Mouse (Mus musculus): ENCODE data around the gene Tnfrsf9. TPM values are rescaled to one million over a fixed set of nuclear protein-coding genes. Genes with fewer than 3 reads are reported as not detected.

Tnfrsf9 gene
- polyA plus RNA-seq, 1 experiment: 0.57 TPM

- no peak for DNase-seq (ENCODE audit: low read depth)
Observed at GRCm38 (mm10) chr4:150927789-150928188, 13.4 kb downstream of the Tnfrsf9 start.

GRCm38 (mm10) chr4:150933503-150933902 lies 19.1 kb downstream of the Tnfrsf9 start:
- DNase-seq (ENCODE audit: low read depth): no peak

DNA sequence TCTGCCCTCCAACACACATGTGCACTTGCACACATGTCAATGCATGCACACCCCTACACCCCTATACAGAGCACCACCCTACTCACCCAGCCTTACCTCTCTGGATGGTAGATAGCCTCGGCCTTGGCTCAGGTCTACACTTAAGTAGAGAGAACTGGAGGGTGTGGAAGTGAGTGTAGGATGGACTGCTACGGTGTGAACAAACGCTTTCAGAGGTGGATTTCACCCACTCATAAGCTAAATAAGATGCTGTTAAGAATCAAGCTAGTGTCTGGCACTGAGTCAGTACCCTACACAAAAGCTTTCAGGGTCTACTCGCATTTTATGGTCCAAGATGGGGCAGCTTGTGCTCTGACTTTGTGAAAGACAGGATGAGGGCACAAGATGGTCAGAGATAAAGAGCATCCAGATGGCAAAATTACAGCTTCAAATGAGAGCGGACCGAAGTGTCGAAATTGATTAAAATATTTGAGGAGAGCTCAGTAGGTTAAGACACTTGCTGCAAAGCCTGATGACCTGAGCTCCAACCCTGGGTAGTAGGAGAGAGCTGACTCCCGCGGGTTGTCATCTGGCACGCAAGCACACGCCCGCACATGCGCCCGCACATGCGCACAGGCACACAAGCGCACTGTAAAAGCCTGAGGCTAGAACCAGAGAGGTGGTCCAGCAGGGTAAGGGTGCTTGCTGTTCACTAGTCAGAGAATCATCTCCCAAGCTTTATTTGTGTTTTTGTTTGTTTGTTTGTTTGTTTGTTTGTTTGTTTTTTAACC lies 23.1 kb downstream of the Tnfrsf9 start:
- no peak for DNase-seq (ENCODE audit: low read depth)

- DNase-seq (ENCODE audit: low read depth): no peak
Observed at GRCm38 (mm10) chr4:150938063-150938452, 23.7 kb downstream of the Tnfrsf9 start.

DNA sequence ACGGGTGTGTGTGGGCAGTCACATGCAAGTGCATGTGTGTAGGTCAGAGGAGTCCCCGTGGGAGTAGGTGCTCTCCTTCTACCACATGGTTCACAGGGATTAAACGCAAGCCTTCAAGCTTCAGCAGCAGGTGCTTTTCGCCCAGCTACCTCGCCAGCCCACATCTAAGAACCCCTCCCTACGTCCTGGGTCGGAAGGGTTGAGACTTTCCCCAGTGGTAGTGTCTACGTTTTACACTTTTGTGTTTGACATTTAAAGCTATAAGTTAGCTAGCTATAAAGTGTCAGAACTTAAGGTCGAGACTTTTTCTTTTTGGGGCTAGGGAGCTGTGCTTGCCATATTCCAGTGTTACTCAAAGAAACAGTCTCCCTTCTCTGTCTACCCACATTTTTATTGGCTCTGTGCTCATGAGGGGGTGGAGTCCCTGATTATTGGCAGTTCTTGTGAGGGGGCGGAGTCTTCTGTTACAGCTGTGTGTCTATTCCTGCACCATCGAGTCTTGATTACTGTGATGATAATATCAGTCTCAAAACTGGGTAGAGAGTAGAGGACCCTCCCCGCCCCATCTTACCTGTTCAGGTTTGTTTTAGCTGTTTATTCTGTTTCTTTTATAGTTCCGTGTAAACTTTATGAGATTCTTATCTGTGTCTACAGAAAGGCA lies 25.8 kb downstream of the Tnfrsf9 start:
- no peak for DNase-seq (ENCODE audit: low read depth)

- DNase-seq (ENCODE audit: low read depth): no peak
Observed at GRCm38 (mm10) chr4:150944707-150945106, 30.3 kb downstream of the Tnfrsf9 start.

DNA sequence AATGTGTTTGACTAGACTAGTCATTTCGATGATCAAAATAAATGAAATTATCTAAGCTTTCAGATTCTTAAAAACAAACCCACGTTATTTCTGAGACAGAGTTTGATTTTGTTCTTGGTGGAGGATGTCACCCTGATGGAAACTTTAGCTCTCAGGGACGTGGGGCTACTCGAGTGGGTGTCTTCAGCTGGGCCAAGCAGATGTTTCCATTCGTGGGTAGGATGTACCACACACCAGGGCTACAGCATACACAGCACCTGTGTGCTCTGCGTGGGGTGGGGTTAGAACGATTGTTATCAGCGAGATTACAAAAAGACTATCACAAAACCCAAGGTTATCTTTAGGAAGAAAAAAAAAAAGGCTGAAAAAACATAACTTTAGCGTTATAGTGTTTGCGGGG lies 36.6 kb downstream of the Tnfrsf9 start:
- DNase-seq (ENCODE audit: low read depth): no peak

- DNase-seq (ENCODE audit: low read depth): no peak
Observed at GRCm38 (mm10) chr4:150956369-150957105, 42.2 kb downstream of the Tnfrsf9 start.

- DNase-seq (ENCODE audit: low read depth): no peak
Observed at GRCm38 (mm10) chr4:150957106-150957458, 42.7 kb downstream of the Tnfrsf9 start.

- DNase-seq (ENCODE audit: low read depth): no peak
Observed at GRCm38 (mm10) chr4:150958536-150958935, 44.2 kb downstream of the Tnfrsf9 start.

GRCm38 (mm10) chr4:150962231-150962630 lies 47.9 kb downstream of the Tnfrsf9 start:
- no peak for DNase-seq (ENCODE audit: low read depth)

DNA sequence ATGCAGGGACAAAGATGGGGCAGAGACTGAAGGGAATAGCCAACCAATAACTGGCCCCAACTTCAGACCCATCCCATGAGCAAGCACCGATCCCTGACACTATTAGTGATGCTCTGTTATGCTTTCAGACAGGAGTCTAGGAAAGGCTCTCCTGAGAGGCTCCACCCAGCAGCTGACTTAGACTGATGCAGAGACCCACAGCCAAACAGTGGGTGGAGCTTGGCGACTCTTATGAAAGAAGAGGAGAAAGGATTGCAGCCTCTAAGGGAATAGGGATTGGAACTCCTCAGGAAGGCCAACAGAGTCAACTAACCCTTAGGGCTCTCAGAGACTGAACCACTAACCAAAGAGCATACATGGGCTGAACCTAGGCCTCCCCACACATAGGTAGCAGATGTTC lies 49.3 kb downstream of the Tnfrsf9 start:
- no peak for DNase-seq (ENCODE audit: low read depth)

- no peak for DNase-seq (ENCODE audit: low read depth)
Observed at GRCm38 (mm10) chr4:150964635-150965554, 50.5 kb downstream of the Tnfrsf9 start.

GRCm38 (mm10) chr4:150965555-150965951 lies 51.2 kb downstream of the Tnfrsf9 start:
- DNase-seq (ENCODE audit: low read depth): no peak

- no peak for DNase-seq (ENCODE audit: low read depth)
Observed at GRCm38 (mm10) chr4:150966556-150966955, 52.2 kb downstream of the Tnfrsf9 start.

GRCm38 (mm10) chr4:150968956-150969355 lies 54.6 kb downstream of the Tnfrsf9 start:
- DNase-seq (ENCODE audit: low read depth): no peak

DNA sequence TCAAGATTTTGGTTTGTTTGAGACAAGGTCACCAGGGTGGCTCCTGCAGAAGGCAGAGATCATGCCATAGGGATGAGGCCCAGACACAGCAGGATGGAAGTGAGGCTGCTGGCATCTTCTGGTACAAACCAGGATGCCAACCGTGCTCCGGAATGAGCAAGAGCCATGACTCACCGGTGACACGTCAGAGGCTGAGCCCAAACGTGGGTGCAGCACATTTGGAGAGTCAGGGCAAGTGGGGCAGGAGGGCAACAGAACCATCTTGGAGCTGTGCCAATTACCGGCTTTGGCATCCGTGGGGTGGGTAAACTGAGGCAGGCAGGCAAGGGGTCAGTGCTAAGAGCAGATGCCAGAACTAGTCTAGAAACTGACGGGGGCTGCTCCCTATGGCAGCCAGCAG lies 58.9 kb downstream of the Tnfrsf9 start:
- no peak for DNase-seq (ENCODE audit: low read depth)

DNA sequence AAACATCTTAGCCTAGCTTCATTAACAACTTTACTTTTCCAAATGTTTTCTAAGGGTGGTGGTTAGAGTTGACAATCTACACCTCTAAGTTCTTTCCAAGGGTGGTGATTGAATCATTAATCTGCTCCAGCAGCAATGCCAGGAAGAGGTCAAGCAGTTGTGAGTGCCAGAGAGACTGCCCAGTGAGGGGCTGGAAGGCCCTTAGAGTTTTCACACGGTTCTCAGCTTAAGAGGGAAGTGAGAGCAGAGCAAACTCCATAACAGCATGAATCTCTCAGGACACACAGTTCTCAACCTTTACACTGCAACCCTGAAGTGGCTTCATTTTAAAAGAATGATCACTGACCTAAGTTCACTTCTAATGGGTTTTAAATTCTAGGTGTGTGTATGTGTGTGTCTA lies 60.8 kb downstream of the Tnfrsf9 start:
- DNase-seq (ENCODE audit: low read depth): no peak

DNA sequence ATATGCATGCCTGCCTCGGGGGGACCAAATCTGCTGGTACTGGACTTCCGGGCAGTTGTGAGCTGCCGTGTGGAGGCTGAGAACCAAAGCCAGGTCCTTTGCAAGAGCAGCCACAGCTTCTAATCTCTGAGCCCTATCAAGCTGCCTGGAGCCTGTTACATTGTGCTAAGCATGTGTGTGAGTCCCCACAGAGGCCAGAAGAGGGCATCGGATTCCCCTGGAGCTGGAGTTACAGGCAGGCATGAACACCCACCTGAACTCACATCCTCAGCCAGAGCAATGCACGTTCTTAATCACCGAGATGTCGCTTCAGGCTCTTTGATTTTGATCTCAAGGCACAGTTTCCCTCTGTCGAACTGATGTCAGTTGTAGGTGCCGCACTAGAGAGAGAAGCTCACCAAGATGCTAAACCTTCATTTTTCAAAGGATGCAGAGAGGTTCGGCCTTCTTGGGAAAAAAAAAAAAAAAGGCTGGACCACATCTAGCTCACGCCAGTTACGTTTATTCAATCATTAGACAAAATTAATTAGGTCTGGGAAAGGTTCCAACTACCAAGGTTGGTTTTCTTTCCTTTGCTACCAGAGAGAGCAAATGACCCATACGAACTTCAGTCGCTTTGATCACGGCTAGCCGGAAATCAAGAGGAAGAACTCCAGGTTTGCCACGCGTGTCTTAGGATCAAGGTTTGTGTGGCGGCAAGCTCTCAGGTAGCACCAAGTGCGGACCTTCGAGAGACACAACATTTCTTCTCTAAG lies 64.0 kb downstream of the Tnfrsf9 start:
- DNase-seq (ENCODE audit: low read depth): no peak

- no peak for DNase-seq (ENCODE audit: low read depth)
Observed at GRCm38 (mm10) chr4:150979455-150979854, 65.1 kb downstream of the Tnfrsf9 start.

DNA sequence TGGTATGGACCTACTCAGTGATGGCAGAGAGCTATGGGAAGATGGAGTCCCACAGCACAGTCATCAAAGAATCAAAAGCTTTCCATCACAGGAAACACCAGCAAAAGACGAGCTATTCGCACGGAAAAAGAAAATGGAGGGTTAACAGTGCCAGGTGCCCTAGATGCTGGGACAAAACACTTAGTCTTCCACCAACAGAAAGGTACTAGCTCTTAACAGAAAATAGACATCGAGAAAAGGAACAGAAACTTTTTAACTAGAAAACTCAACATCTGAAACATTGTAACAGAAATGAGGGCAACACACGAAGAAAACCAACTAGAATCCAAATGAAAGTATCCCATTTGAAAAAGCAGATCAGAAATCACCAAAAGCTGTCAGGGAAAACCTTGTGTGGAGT lies 65.8 kb downstream of the Tnfrsf9 start:
- DNase-seq (ENCODE audit: low read depth): no peak

Data from gonadal fat pad, adult 2 months (tissue).